Mouse (Mus musculus) left cerebral cortex, adult 9 months (tissue): Measurements from ENCODE around the gene Amdhd1.

Experiments used
- DNase-seq, 2 experiments: peaks; one replicate each; pipeline ENCODE4 v3.0.0; 2022; ENCODE audit warnings: low spot score in 2 of 2

The Amdhd1 gene

DNA sequence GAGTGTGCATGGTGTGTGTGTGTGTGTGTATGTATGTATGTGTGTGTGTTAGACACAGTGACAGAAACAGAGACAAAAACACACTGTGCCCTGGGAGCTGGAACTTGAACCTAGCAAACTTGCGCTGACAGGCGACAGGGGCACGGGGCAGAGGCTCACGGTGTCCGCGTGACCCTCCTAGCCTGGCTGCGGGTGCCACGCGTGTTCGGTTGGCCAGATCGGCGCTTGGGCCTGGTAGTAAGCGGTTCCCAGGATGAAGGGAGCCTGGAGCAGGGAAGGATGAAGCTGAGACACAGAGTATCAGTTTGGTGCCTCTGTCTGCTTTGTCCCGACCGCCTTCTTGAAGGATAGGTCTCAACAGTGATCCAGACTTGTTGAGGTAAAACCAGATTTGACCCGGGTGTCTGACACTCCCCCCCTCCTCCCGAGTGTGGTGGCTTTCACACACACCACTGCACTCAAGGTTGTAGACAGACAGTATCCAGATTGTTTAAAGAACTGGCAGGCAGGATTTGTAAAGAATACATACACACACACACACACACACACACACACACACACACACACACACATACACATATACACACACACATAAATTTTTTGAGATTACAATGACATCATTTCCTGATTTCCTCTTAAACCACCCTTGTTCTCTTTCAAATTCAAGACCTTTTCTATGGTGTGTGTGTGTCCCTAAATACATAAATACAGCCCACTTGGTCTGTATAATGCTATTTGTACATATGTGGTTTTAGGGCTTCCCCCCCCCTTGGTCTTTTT, 788 bp upstream of the Amdhd1 start, which contains the start of gene Ccdc38:
Ccdc38 (plus strand) TSS at position 202 of the 780 bp plus-strand sequence.
- DNase-seq = no peak

DNA sequence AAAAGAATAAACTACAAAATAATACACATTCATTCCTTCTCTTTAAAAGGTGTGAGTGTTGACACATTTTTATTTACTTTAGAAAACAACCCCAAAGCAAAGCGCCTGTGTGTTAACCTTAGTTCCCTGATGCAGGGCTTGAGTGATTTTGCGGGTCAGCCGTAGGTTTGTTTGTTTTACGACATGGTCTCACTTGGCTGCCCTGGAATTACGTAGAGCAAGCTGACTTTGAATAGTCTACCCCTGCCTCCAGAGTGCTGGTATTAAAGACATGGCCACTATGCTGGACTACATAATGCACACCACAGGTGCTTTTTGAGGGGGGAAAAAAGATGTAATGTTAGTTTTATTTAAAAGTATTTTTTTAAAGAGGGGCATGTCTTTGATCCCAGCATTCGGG, 1.0 kb downstream of the Amdhd1 start:
- DNase-seq = no peak

DNA sequence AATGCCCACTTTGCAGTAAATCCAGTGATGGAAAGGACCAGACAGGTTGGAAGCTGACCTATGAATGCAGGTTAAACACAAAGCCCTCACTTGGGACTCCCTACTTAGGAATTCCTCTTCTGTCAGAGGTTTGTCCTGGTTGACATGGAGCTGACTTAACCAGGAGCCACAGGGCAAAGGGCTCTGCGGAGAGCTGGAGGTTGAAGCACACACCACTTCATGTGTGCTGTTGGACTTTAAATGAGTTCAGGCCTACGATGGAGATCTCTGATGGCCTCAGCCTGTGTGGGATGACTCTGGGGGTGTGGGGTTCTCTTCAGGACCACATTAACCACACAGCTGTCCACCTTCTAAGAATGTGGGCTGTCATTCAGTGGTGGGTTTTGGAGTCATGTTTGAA, 1.5 kb downstream of the Amdhd1 start:
- DNase-seq = no peak

DNA sequence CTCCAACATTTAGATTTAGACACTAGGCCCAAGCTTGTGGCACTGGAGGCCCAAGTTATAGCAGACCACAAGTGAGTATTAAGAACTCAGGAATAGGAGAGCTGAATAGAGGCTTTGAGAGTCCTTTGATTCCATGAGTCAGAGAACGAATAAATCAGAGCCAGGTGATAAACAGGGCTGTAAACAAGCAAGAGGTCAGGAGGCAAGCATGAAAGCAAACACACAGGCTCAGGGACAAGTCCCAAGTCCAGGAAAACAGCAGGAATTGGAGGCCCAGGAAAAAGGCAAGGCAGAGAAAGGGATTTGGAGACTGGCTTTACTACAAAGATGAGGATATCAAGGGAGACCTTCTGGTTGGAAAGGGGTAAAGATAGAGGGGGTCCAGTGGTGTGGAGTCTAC, 14.5 kb downstream of the Amdhd1 start:
- DNase-seq = no peak

DNA sequence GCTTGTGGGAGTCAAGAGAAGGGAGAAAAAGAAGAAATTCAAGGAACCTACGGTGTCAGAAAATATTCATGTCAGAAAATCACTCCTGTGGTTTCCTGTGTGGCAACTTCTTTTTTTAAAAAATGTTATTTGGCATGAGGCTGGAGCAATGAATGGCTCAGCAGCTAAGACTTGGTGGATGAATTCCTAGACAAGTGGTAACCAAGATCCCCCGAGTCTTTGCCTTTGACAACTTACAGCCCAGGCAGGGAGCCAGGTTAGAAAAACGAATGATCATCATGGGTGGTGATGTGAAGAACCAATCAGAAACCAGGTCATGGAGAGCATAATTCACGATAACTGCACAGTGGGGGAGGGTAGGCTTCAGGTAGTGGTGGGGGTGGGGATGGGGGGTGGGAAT, 18.8 kb downstream of the Amdhd1 start:
- DNase-seq = no peak

DNA sequence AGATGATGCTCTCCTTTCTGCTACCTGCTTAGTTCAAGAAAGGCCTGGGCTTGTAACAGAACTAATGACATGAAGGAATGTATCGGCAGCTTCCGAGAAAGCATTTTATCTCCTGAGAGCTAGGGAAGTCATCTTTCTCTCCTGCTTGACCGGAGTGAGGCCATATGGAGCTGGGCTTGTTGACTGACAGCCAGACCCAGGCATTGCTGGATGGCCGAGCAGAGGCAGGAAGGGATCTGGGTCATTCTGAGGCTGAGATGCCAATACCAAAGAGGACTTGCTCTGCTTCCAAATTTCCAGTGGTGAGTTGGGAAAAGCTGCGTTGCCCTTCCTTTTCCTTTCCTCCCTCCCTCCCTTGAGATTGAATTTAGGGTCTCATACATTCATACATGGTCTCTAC, 20.1 kb downstream of the Amdhd1 start:
- no peak for DNase-seq

DNA sequence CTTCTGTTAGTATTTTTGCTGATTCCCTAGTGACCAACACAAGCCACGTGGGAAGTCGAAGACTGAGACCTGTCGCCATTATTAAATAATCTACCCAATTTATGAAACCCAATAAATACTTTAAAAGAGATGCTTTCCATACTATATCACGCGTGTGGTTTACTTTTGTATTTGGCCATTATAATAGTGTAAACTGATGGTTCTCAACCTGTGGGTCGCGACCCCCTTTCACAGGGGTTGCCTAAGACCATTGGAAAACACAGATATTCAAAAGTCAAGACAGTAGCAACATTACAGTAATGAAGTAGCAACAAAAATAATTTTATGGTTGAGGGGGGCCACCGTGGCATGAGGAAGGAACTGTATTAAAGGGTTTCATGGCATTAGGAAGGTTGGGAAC, 20.7 kb downstream of the Amdhd1 start:
- no peak for DNase-seq

DNA sequence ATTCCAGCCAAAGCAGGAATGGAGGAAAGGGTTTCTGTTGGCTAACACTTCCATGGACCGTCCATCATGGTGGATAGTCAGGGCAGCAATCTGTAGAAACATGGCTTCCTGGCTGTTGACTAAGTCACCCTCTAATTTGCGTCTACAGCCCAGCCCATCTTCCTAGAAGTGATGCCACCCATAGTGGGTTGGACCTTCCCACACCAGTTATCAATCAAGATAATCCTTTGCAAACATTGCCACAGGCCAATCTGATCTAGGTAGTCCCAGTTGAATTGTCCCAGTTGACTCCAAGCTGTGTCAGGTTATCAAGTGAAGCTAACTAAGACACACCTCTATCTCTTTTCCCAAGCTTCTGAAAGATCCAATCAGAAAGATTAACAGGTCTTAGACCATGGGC, 21.2 kb downstream of the Amdhd1 start:
- DNase-seq = no peak

DNA sequence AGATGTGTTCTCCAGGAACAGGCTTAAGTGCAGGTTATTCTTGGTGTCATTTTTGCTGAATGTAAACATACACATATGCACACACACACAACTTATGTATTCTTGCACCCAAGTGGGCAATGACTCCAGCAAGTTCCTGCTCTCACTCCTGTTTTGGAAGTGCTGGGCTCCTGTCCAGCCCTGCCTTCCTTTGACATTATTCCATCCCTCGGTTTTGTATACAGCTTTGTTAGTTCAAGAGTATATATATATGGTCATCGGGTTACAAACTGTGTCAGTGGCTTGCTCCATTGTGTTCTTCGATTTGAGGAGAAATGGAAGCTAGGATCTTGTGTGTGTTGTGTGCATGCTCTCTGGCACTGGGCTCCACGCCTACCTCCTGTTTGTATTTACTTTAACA, 21.6 kb downstream of the Amdhd1 start:
- no peak for DNase-seq

DNA sequence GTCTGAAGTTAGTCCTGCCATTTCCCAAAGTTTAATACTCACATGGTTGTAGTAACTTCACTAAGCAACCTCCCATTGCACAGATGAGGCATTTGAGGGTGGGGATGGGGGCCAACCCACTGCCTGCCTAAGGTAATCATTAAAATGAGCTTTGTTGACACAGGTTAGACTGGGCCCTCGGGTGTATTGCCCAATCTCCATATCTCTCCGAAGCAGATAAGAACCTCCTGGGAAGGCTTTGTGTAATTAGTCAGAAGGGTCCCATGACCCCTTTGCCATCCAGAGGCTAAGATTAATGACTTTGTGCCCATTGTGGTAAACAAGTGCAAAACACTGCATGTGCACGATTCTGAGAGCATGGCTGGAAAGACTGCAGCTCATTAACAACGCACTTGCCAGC, 22.1 kb downstream of the Amdhd1 start:
- DNase-seq = no peak

DNA sequence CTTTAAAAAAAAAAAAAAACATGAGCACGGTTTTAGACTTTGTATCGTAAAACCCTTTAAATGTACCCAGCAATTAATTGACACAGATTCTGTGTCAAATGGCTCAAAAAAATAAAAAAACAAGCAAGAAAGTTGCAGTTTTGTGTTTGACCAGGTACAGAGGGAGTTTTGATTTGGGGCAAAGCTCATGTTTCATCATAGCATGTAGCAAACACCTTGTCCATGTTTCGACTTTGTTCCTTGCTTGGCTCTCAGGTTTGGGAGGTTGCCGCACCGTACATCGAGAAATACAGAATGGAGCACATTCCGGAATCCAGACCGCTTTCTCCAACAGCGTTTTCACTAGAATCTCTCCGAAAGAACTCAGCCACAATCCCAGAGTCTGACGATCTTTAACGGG, 23.9 kb downstream of the Amdhd1 start:
- DNase-seq = no peak

DNA sequence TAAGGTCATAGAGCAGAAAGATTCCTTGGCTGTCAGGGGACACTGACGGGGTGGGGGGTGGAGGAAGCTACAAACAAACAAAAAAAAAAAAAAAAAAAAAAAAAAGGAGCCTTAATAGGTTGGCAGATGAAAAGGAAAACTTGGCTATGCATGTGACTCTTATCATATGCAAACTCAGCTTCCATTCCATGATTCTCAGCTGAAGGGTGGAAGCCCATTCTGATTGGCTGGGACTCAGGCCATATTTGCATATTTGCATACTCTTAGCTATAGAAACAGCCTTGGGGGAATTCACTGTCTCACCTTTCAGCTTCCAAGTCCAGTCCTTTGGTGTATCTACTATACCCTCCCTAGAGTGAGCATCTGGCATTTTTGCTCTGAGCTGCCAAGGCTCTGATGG, 24.4 kb downstream of the Amdhd1 start:
- DNase-seq = no peak

DNA sequence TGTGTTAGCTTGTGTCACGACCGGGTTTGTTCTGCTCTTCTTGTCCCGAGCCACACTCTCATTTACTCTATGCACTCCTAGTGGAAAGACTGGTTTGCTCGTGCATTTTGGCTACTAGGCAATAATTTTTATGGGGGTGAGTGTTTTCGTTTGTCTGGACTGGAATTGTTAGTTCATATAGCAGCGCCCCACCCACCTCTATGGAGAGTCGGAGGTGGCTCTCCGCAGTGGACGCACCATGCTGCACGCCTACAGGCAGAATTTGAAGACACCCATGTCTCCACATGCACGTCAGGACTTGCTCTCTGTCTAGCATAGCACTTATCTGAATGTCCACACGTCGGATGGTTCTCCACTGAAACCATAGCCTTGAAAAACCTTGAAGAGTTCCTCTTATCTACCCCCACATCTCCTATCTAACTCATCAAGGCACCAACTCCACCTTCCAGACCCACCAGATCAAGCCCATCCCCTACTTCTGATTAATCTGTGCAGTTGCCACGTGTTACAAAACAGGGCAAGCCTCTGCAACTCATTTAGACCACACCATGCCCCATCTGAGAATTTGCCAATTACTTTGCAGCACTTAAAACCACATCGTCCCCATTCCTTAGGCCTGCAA, 30.2 kb downstream of the Amdhd1 start:
- no peak for DNase-seq

DNA sequence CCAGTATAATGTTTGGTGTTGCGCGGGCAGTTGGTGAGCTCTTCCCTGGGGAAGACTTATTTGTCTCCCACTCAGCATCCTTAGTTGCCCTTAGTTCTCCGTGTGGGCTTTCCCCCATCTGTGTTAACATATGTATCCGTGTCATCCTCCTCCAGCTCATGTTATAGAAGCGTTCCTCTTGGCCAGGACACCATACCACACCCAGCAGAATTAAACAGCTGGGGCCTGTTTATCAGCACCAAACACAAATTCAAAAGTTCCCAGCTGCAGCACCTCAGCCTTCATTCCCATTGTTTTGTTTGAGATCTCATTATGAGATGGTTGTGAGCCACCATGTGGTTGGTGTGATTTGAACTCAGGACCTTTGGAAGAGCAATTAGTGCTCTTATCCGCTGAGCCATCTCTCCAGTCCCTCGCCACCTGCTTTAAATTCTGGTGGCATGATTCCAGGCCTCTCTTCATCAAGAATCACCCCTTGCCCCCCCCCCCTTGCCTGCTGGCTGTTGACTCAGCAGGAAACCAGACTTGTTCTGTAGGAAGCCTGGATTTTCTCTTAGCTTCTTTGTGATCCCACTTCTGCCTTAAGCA, 31.4 kb downstream of the Amdhd1 start:
- no peak for DNase-seq

DNA sequence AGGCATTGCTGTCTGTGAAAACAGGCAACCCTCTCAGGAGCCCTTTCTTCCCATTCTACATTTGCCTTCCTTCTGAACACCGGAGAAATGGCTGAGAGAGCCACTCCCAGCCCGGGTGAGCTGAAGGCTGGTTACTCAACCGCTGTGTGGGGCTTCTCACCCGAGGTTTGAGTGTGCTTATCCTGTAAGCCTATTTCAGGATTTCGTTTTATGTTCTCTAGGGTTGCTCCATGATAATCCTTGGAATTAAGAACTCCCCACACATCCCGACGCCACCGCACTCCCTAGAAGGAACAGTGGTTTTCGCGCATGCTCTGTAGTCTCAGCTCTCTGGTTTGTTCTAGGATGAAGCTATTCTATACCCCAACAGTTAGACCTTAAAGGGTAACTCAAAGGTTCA, 38.5 kb downstream of the Amdhd1 start:
- no peak for DNase-seq

DNA sequence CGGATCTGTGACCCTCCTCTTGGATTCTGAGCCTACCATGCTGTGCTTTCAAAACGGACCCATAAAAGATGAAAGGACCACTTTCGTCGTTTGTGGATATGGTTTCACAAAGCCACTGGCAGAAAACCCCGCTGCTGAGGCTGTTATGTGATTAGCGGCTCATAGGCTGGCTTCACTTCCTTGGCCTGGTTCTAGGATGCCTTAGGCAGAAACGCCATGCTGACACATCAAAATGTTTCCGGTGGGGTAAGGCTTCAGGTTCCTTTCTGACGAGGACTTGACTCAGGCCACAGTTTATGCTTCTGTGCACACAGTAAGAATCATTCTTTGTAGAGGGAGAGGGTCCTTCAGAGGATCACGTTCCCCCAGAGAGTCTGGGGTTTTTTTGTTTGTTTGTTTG, 39.0 kb downstream of the Amdhd1 start:
- no peak for DNase-seq

DNA sequence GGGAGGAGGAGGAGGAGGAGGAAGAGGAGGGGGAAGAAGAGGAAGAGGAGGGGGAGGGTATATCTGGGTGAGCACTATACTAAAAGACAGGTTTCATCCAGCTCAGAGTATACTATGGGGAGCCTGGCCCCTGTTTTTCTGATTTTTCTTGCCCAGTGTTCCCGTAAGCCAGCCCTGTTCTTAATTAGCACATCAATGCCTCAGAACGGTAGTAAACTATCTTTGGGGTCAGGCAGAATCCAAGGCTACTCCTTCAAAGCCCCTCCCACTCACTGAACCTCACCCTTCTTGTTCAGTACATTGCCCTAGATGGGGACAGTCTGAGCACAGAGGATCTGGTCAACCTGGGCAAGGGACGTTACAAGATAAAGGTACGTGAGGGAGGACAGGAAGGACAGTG, 49.4 kb downstream of the Amdhd1 start:
- DNase-seq = no peak

DNA sequence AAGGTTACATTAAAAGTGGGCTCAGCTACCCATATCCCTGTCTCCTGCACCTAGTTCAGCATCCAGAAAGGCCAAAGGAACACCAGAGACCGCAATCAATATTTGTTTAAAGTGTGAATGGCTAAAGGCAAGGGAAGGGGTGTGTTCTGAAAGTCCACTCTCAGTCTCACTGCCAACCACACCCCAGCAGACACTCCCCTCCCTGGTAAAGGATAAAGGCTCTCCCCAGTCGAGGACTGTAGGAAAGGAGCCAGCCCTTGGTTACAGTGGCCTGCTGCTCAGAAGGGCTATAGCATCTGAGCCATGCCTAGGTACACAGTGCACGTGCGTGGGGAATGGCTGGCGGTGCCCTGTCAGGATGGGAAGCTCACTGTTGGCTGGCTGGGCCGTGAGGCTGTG, 51.0 kb downstream of the Amdhd1 start:
- DNase-seq = no peak

DNA sequence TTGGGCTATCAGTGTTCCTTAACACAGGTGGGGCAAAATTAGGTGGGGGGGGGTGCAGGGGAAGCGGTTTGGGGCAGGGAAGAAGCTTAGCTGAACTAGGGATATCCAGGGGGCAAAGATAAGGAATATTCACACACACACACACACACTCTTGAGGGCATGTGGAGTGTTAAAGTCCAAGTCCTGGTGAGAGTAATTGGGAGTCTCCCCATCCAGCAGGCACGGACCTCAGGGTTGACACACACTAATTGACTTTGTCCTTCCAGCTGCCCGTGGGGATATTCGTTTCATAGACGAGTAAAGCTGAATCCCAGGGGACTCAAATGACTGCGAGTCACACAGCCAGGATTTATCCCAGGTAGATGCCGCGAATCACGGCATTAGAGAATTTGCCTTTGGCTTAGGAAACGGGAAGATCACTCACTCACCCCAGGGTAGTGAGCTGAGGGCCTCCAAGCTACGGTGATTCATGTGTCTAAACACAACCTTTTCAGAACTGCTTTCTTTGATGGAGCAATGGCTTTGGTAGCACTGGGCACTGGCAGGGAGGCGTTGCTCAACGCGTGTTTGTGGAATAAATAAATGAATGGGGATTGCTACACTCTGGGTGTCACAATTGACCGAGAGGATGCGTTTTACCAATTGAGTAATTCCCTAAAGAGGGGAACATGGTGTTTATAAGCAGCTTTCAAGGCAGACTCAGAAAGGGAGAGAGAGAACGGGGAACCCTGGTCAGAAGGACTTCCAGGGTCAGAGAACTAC, 51.6 kb downstream of the Amdhd1 start, which contains the start of gene Hal:
Hal (plus strand) TSS at position 703 of the 762 bp plus-strand sequence.
- no peak for DNase-seq

DNA sequence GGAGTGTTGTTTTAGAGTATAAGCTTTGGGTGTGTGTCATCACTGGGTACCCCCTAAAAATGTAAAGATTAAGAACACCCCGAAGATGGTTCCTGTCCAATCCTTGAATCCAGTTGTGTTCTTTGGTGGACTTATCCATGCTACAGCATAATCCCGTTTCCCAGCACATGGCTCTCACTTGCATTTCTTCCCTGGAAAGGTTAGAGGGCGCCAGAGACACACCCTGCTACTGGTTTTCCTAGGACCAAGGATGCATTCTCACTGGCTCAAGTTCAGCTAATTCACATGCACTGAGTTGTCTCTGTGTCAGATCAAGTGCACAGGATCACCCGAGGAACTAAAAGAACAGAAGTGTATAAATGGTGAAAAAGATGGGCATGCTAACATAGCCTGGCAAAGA, 53.2 kb downstream of the Amdhd1 start:
- peak in 1 of 2 experiments; percentile 22 for DNase-seq

DNA sequence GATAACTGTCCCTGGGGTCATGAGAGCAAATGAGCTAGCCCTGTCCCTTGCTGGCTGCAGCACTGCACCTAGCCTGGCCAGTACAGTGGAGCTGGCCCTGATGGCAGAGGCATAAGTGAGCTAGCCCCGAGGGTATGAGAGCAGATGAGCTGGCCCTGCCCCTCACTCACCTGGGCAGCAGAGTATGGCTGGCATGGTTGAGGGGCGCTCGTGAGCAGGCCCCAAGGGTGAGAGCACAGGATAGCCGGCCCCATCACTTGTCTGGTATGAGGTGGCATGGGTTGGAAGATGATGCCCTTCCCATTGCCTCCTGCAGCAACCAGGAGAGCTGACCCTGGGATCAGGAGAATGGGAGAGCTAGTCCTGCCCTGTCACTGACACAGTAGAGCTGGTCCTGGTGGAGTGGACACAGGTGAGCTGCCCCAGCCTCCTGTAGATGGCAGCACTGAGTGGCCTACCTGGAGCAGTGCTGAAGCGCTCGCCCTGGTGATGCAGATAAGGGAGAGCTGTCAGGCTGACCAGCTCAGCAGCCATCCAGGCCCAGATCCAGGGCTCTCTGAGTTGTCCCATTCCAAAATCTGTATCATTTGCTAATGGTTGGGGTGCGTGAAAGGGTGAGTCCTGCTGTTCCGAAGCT, 54.7 kb downstream of the Amdhd1 start:
- DNase-seq = peak in 1 of 2 experiments; percentile 34

DNA sequence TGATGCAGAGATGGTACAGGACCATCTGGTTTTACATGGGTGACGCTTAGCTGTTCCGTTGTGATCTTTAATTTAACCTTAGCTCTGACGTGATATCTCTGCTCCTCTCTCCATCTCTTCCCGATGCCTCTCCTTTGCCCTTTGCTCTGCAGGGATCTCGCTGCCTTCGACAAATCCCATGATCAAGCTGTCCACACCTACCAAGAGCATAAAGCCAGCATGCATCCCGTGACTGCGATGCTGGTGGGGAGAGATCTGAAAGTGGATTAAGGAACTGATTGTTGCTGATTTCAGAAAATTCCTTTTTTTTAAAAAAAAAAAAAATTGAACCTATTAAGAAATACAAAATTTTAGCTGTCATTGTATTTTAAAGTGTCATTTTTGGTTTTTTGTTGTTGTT, 55.3 kb downstream of the Amdhd1 start:
- no peak for DNase-seq
